Mouse (Mus musculus) forebrain, embryonic 11.5 days (tissue): ENCODE measurements around the gene Mfsd5. TPM values are rescaled to one million over a fixed set of nuclear protein-coding genes. Genes with fewer than 3 reads are reported as not detected.

Experiments used
- ATAC-seq: fragments of 200-750 bp; cut with Nextera tagmentation; replicated peaks from 2 replicates; pipeline ENCODE4 v1.8.0; 2017; ENCODE audit warnings: moderate TSS enrichment; ENCODE audit not compliant: low FRiP score
- DNase-seq: peaks from one replicate; pipeline ENCODE4 v3.0.0-alpha.2; 2017; ENCODE audit warnings: low spot score
- H3K27ac ChIP-seq: fragments of 300-500 bp; sonication (generic); 2 replicates; pipeline ENCODE4 v1.5.1; 2014; ENCODE audit warnings: low read depth, low read length
- H3K27me3 ChIP-seq: fragments of 300-500 bp; sonication (generic); 2 replicates; pipeline ENCODE4 v1.6.1; 2014; ENCODE audit warnings: mild to moderate bottlenecking, low read length, mixed read lengths; ENCODE audit not compliant: control insufficient read depth, insufficient read depth
- H3K36me3 ChIP-seq: fragments of 300-500 bp; sonication (generic); 2 replicates; pipeline ENCODE4 v1.6.1; 2014; ENCODE audit warnings: mild to moderate bottlenecking, low read length, moderate library complexity, mixed read lengths; ENCODE audit not compliant: control insufficient read depth, insufficient read depth
- H3K4me1 ChIP-seq: fragments of 300-500 bp; sonication (generic); replicated peaks from 2 replicates; pipeline ENCODE4 v1.6.1; 2014; ENCODE audit warnings: low read length, mixed read lengths; ENCODE audit not compliant: control insufficient read depth, insufficient read depth
- H3K4me2 ChIP-seq: fragments of 300-500 bp; sonication (generic); 2 replicates; pipeline ENCODE4 v1.6.1; 2014; ENCODE audit warnings: low read depth, mild to moderate bottlenecking, low read length, moderate library complexity, mixed read lengths; ENCODE audit not compliant: severe bottlenecking
- H3K4me3 ChIP-seq: fragments of 300-500 bp; sonication (generic); 2 replicates; pipeline ENCODE4 v1.5.1; 2014; ENCODE audit warnings: low read depth, low read length
- H3K9ac ChIP-seq: fragments of 300-500 bp; sonication (generic); 2 replicates; pipeline ENCODE4 v1.6.1; 2014; ENCODE audit warnings: low read length
- H3K9me3 ChIP-seq: fragments of 300-500 bp; sonication (generic); 2 replicates; pipeline ENCODE4 v1.6.1; 2016; ENCODE audit warnings: low read length, mixed read lengths; ENCODE audit not compliant: control insufficient read depth
- WGBS: fragments of 180-500 bp; shearing (Covaris S2); extraction: QIAGEN DNeasy Blood & Tissue Kit; methylation state at CpG from one replicate; pipeline ENCODE4 v1.1.7; 2014; 5-methylcytosine and 5-hydroxymethylcytosine counted together
- polyA plus RNA-seq: library from polyadenylated mRNA; unstranded; fragments of >200 nt; fragmentation: Nextera tagmentation; extraction: Ambion mirVana; gene quantifications from 2 replicates; pipeline ENCODE4 v1.2.1, GENCODE M21; 2014

Gene Mfsd5
- polyA plus RNA-seq, 1 experiment from 2014 or later = 55.6 TPM

DNA sequence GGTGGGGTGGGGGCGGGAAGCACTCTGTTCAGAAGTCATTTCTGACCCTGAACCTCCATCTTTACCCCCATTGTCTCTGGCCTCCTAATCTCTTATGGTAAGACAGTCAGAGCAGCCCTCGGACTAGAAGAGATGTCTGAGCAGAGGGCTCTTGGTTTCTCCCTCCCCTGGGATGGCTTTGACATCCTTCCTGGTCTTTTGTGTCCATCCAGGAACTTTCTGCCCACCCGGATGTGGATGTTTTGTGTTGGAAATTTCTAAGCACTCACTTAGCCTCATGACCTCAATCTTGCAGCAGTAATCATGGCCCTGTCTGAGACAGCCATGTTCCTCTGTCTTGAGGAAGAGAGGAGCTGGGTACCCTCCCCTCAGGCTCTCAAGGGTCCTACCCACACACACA lies 7.8 kb upstream of the Mfsd5 start:
- no peak overlapping the region; the same call in 1 of the 2 replicates for H3K4me2 ChIP-seq
- no peaks in the 10 kb centered on the region for H3K9me3 ChIP-seq
- no peak for ATAC-seq
- peaks cover 6% of the 10 kb centered on the region; the same call in 1 of the 2 replicates for H3K4me1 ChIP-seq
- DNase-seq = no peak
- no peak overlapping the region for H3K27ac ChIP-seq
- 21% methylated on average over 3 of the region's 3 CpGs for WGBS
- H3K27me3 ChIP-seq = peaks cover 5% of the 10 kb centered on the region; the same call in 1 of the 2 replicates
- H3K9ac ChIP-seq = no peak overlapping the region
- H3K36me3 ChIP-seq = no peaks in the 10 kb centered on the region
- H3K4me3 ChIP-seq = no peak overlapping the region

DNA sequence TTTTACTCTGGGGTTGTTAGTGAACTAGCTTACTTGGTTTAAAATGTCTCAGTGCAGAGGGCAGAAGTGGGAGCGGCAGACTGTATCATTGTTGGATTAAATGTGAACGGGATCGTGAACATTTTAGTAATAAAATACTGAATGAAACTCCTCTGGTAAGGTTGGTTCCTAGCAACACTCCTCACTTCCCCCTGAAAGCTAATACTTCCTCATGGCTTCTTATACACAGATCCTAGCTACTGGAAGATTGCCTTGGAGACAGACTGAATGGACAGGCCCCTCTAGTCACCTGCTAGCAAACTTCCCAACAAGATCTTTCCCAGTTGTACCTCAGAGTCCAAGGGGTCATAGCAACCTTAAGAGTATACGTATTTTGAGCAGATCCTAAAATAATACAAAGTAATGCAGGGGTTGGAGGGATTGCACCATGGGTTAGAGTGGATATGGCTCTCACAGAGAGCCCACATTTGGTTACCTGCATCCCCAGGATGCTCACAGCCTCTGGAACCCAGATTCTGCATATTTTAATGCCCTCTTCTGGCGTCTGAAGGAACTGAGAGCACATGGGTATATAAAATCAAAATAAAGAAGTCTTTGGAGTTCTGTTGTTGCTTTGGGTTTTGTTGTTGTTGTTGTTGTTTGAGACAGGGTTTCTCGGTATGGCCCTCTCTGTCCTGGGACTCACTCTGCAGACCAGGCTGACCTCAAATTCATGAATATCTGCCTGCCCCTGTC lies 5.1 kb upstream of the Mfsd5 start:
- ATAC-seq (no peak), DNase-seq (no peak)
- H3K4me3 ChIP-seq = no peak overlapping the region
- no peak overlapping the region for H3K9ac ChIP-seq
- H3K9me3 ChIP-seq = no peaks in the 10 kb centered on the region
- peaks cover 6% of the 10 kb centered on the region; the same call in 1 of the 2 replicates for H3K4me1 ChIP-seq
- H3K27me3 ChIP-seq = peaks cover 5% of the 10 kb centered on the region; the same call in 1 of the 2 replicates
- no peaks in the 10 kb centered on the region for H3K36me3 ChIP-seq
- no peak overlapping the region for H3K27ac ChIP-seq
- 66% methylated on average over 6 of the region's 6 CpGs for WGBS
- H3K4me2 ChIP-seq = no peak overlapping the region

DNA sequence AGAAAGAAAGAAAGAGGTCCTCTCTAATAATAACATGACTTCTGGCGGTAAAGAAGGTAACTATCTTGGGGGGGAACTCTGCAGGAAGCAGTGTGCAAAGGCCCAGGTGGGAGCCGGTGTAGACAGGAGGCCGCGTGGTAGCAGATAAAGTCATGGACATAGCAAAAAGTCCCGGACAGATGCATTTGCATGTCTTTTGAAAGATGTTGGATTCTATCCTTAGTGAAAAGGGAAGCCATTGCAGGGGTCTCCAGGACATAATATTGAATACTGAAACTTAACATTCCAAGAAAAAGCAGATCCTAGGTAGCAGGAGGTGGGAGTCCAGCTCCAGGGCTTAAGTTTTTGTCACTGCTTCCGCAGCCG lies 545 bp upstream of the Mfsd5 start:
- peak overlapping the region; percentile 83 for H3K9ac ChIP-seq
- H3K4me1 ChIP-seq = 0 out of 2 replicates have a peak, but pooled peaks cover 5% of the 10 kb centered on the region
- peak overlapping the region; percentile 91 for H3K4me3 ChIP-seq
- peaks cover 12% of the 10 kb centered on the region; the same call in 1 of the 2 replicates for H3K36me3 ChIP-seq
- 41% methylated on average over 7 of the region's 7 CpGs for WGBS
- peak overlapping the region; percentile 51 for H3K27ac ChIP-seq
- H3K27me3 ChIP-seq = no peaks in the 10 kb centered on the region
- H3K9me3 ChIP-seq = no peaks in the 10 kb centered on the region
- DNase-seq = no peak
- no peak; the same call in 1 of the 2 replicates for ATAC-seq
- peak overlapping the region; percentile 87 for H3K4me2 ChIP-seq

DNA sequence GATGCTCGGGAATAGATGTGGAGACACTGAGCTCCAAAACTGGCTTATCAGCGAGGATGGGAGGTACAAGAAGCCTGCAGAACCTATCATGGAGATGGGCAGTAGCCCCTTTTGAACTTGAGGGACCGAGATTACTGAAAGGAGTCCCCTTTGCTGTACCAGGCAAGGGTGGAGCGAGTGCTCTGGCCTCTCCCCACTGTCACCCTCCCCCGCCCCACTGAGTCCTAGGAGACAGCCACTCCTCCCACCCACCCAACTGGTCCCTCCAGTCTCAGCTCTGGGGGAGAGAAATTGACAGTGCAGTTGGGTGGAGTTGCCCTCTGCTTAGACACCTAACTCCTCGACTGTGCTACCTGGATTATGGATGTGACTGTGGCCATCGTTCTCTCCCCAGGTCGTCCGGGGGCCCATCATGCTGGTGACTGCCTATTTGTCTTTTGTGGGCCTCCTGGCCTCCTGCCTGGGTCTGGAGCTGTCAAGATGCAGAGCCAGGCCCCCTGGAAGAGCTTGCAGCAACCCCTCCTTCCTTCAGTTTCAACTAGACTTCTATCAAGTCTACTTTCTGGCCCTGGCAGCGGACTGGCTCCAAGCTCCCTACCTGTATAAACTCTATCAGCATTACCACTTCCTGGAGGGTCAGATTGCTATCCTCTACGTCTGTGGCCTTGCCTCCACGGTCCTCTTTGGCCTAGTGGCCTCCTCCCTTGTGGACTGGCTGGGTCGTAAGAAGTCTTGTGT lies 698 bp downstream of the Mfsd5 start:
- DNase-seq = no peak
- H3K27ac ChIP-seq = peak overlapping the region; percentile 51; the same call in 1 of the 2 replicates
- H3K4me1 ChIP-seq = 0 out of 2 replicates have a peak, but pooled peaks cover 5% of the 10 kb centered on the region
- 30% methylated on average over 13 of the region's 13 CpGs for WGBS
- H3K4me2 ChIP-seq = peak overlapping the region; percentile 87
- H3K4me3 ChIP-seq = peak overlapping the region; percentile 91
- H3K9me3 ChIP-seq = no peaks in the 10 kb centered on the region
- no peaks in the 10 kb centered on the region for H3K27me3 ChIP-seq
- peaks cover 12% of the 10 kb centered on the region; the same call in 1 of the 2 replicates for H3K36me3 ChIP-seq
- peak overlapping the region; percentile 83 for H3K9ac ChIP-seq
- peak; percentile 37; the same call in 1 of the 2 replicates for ATAC-seq

DNA sequence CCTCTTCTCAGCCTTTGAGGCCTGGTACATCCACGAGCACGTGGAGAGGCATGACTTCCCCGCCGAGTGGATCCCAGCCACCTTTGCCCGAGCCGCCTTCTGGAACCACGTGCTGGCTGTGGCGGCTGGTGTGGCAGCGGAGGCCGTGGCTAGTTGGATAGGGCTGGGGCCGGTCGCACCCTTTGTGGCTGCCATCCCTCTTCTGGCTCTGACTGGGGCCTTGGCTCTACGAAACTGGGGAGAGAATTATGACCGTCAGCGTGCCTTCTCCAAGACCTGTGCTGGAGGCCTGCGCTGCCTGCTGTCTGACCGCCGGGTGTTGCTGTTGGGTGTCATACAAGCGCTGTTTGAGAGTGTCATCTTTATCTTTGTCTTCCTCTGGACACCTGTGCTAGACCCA lies 1.4 kb downstream of the Mfsd5 start:
- H3K4me2 ChIP-seq = no peak overlapping the region
- H3K9ac ChIP-seq = no peak overlapping the region
- no peak for DNase-seq
- no peaks in the 10 kb centered on the region for H3K9me3 ChIP-seq
- H3K27ac ChIP-seq = no peak overlapping the region
- peaks cover 12% of the 10 kb centered on the region; the same call in 1 of the 2 replicates for H3K36me3 ChIP-seq
- H3K27me3 ChIP-seq = no peaks in the 10 kb centered on the region
- ATAC-seq = no peak
- no peak overlapping the region; the same call in 1 of the 2 replicates for H3K4me3 ChIP-seq
- H3K4me1 ChIP-seq = 0 out of 2 replicates have a peak, but pooled peaks cover 5% of the 10 kb centered on the region
- WGBS = 97% methylated on average over 19 of the region's 19 CpGs

DNA sequence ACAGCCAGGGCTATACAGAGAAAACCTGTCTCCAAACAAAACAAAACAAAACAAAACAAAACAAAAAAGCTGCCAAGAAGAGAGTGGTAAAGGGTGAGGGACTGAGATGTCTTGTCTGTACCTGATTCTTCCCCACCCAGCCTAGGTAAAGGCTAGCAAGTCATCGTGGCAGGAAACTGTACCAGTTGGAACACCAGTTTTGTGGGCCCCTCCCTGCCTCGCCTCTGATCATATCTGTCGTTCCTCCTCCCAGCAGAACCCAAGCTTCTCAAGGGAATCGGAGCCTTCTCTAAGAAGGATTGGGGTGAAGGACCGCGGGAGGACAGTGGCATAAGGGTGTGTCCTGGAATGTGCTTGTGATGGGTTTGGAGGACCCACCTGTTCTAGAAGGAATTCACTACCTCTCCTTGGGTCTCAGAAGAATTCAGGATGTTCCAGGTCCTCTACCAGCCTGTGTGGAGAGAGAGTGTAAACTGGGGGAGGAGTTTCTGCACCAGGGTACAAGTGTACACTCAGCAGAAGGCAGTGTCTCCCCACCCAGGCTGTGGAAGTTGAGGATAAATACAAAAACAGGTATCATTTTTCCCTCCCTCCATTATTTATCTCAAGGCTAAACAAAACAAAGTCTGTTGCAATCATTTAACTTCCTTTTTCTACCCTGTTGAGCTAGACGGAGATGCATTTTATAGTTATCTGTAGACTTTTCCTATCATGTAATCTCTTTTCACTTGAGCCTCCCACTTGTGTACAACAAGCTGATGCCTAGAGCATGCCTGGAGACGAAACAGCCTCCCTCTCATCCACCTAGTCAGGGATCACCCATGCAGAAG lies 3.4 kb downstream of the Mfsd5 start:
- Histone ChIP-seq H3K4me3 (no peak overlapping the region), H3K4me2 (no peak overlapping the region), H3K27ac (no peak overlapping the region), H3K36me3 (peaks cover 12% of the 10 kb centered on the region; the same call in 1 of the 2 replicates), H3K9me3 (no peaks in the 10 kb centered on the region), H3K27me3 (no peaks in the 10 kb centered on the region), H3K4me1 (0 out of 2 replicates have a peak, but pooled peaks cover 5% of the 10 kb centered on the region), H3K9ac (no peak overlapping the region)
- DNase-seq = no peak
- ATAC-seq = no peak
- 91% methylated on average over 8 of the region's 8 CpGs for WGBS

DNA sequence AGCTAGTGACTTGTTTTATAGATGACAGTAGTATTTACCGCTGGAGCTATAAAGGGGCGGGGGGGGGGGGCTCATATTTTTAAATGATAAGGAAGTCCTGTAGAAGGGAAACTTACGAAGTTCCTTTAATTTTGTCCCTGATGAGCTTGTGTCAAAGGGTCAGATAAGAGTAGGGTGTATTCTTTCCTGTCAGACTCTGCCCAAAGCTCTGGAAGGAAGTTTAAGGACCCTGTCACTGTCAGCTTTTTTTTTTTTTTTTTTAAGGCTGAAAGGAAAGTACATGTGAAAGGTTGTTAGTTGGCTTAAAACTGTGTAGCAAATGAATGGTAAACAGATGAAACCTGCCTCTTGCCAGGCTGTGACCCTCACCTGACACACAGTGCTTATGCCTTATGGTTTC lies 4.4 kb downstream of the Mfsd5 start:
- Histone ChIP-seq H3K4me1 (0 out of 2 replicates have a peak, but pooled peaks cover 5% of the 10 kb centered on the region), H3K27ac (no peak overlapping the region), H3K36me3 (peaks cover 12% of the 10 kb centered on the region; the same call in 1 of the 2 replicates), H3K9ac (no peak overlapping the region), H3K4me2 (no peak overlapping the region), H3K4me3 (no peak overlapping the region), H3K27me3 (no peaks in the 10 kb centered on the region), H3K9me3 (no peaks in the 10 kb centered on the region)
- WGBS = 85% methylated on average over 3 of the region's 3 CpGs
- no peak for DNase-seq
- no peak for ATAC-seq

DNA sequence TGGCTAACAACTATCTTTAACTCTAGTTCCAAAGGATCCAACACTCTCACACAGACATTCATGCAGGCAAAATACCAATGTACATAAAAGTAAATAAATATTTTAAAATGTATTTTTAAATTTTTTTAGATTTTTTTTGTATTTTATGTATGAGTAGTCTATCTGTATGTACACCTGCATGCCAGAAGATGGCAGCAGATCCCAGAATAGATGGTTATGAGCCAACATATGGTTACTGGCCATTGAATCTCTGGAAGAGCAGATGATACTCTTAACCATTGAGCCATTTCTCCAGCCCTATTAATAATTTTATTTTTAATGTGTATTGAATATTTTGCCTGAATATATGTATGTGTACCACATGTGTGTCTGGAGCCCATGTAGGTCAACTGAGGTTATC lies 8.1 kb downstream of the Mfsd5 start:
- no peaks in the 10 kb centered on the region for H3K27me3 ChIP-seq
- no peak overlapping the region for H3K4me3 ChIP-seq
- H3K36me3 ChIP-seq = no peaks in the 10 kb centered on the region
- no peaks in the 10 kb centered on the region for H3K4me1 ChIP-seq
- no peaks in the 10 kb centered on the region for H3K9me3 ChIP-seq
- DNase-seq (no peak), ATAC-seq (no peak)
- no peak overlapping the region for H3K9ac ChIP-seq
- H3K27ac ChIP-seq = no peak overlapping the region
- no peak overlapping the region for H3K4me2 ChIP-seq
